ENCODE assay signal across 23 mouse cellular contexts in the genomic region with DNA sequence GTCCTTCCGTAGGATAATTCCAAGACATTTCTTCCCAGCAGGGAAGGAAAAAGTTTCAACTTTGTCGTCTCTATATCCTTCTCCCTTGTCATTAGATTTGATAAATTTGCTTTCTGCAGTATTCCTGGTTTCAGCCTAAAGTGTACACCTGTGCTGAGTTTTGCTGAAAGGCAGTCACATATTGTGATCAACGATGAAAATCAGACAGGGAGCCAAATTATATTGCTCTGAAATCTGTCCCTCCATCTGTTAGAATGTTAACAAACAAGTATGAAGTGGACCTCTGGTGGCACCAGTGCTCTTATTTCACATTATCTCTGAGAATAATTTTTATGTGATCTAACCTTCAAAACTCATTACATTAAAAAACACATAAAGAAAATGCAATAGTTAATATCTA.
DNase-seq lines count a peak whose midpoint lies in the region; ATAC-seq and TF ChIP-seq lines count a peak whose summit lies in the region.
"Had no signal": no experiment of that assay in that cellular context is flagged by ENCODE, and none has a peak within 500 bp of the region (broad histone marks: within the 10 kb centered on the region; RNA-seq: fewer than 3 reads in every experiment).

No protein-coding gene starts in this region.

- 80% methylated on average over 3 of the region's 3 CpGs for WGBS in limb, embryonic 10.5 days

- H3K4me3 ChIP-seq in left cerebral cortex, adult 2 months: no peak overlapping the region
- no peak overlapping the region for H3K4me3 ChIP-seq in limb, embryonic 10.5 days
- H3K4me3 ChIP-seq: forebrain, embryonic 10.5 days; forebrain, embryonic 13.5 days; heart, adult 2 months; heart, embryonic 10.5 days; heart, embryonic 13.5 days had no signal

- DNase-seq in cerebellum, postnatal 4 days (ENCODE audit: low spot score in 2 of 2): no peak
- no peak for DNase-seq in left cerebral cortex, adult 2 months (ENCODE audit: extremely low spot score in 1 of 2, low spot score in 2 of 2)
- no peak for DNase-seq in left cerebral cortex, postnatal 4 days
- DNase-seq in cerebellum, adult 8-10 months: peak; percentile 53
- DNase-seq in cerebellum, postnatal 10 days: peak; percentile 24 to 56
- DNase-seq in limb, embryonic 10.5 days (ENCODE audit: low spot score): no peak
- DNase-seq: adrenal gland, adult 8-10 months; adrenal gland, postnatal 25 days; gastrocnemius, postnatal 10 days; gastrocnemius, postnatal 36 days; heart, adult 2 months; heart, postnatal 14 days; heart, postnatal 4 days; kidney, adult 11 months had no signal

- H3K36me3 ChIP-seq in limb, embryonic 10.5 days: no peaks in the 10 kb centered on the region
- H3K36me3 ChIP-seq: forebrain, embryonic 10.5 days; heart, embryonic 10.5 days; heart, embryonic 13.5 days had no signal

- intact Hi-C loops in left cerebral cortex, adult 2 months (cut with DNase I): loop anchor here (5.0 to 10.0 kb wide), 2 partner anchors 180 to 1277 kb away; no protein-coding TSS in a partner anchor
- intact Hi-C loops in left cerebral cortex, postnatal 4 days (cut with DNase I): loop anchor here (5.0 to 10.0 kb wide), 2 partner anchors 177 to 465 kb away; a partner anchor contains a TSS

- H3K9me3 ChIP-seq in limb, embryonic 10.5 days (replicated peaks): no peaks in the 10 kb centered on the region
- H3K9me3 ChIP-seq: forebrain, embryonic 10.5 days; forebrain, embryonic 13.5 days; heart, embryonic 10.5 days; heart, embryonic 13.5 days had no signal

- no peaks in the 10 kb centered on the region for H3K27me3 ChIP-seq in limb, embryonic 10.5 days (ENCODE audit: low read depth, poor library complexity, severe bottlenecking)
- H3K27me3 ChIP-seq: forebrain, embryonic 13.5 days; heart, embryonic 13.5 days had no signal

- peak; percentile 76 for ATAC-seq in cerebellum, adult (ENCODE audit: insufficient number of reproducible peaks, low FRiP score, low TSS enrichment)
- no peak for ATAC-seq in inflammation-experienced regulatory T-cells, adult 6 months
- ATAC-seq: activated CD4-positive, CD25-positive, alpha-beta regulatory T cell, adult 4 months; forebrain, embryonic 16.5 days had no signal

- H3K4me1 ChIP-seq in limb, embryonic 10.5 days: no peaks in the 10 kb centered on the region
- H3K4me1 ChIP-seq: heart, embryonic 10.5 days; heart, embryonic 13.5 days had no signal

- TF ChIP-seq CTCF in left cerebral cortex, adult 2 months (IDR thresholded peaks at IDR 0.05): no peak

- peak overlapping the region; percentile 82 for H3K27ac ChIP-seq in left cerebral cortex, adult 2 months
- no peak overlapping the region for H3K27ac ChIP-seq in limb, embryonic 10.5 days
- H3K27ac ChIP-seq: forebrain, embryonic 10.5 days; forebrain, embryonic 13.5 days; heart, adult 2 months; heart, embryonic 10.5 days; heart, embryonic 13.5 days; hindbrain, embryonic 14.5 days had no signal

Comparison
In these comparisons a context has a peak if more than half of its experiments do, and no peak if none do; other contexts are left out.
1. DNase-seq: peak in cerebellum, adult 8-10 months (single experiment) and cerebellum, postnatal 10 days (2 of 2); none in cerebellum, postnatal 4 days (0 of 2), left cerebral cortex, adult 2 months (0 of 2), left cerebral cortex, postnatal 4 days (single experiment) and limb, embryonic 10.5 days (single experiment).